Mouse (Mus musculus) stomach, postnatal 0 days (tissue): ENCODE measurements around the gene Usp20. TPM values are rescaled to one million over a fixed set of nuclear protein-coding genes. Genes with fewer than 3 reads are reported as not detected.

Experiments
- ATAC-seq: fragments of 200-750 bp; cut with Nextera tagmentation; 2 replicates; pipeline ENCODE4 v1.8.0; 2017; ENCODE audit not compliant: low FRiP score, low TSS enrichment
- DNase-seq: peaks from one replicate; pipeline ENCODE4 v3.0.0-alpha.2; 2016; ENCODE audit warnings: low spot score
- H3K27ac ChIP-seq: fragments of 300-500 bp; sonication (generic); replicated peaks from 2 replicates; pipeline ENCODE4 v1.5.1; 2014; ENCODE audit warnings: mild to moderate bottlenecking, control low read depth
- H3K27me3 ChIP-seq: fragments of 300-500 bp; sonication (generic); 2 replicates; pipeline ENCODE4 v1.6.1; 2014; ENCODE audit warnings: low read length; ENCODE audit not compliant: control insufficient read depth, insufficient read depth
- H3K36me3 ChIP-seq: fragments of 300-500 bp; sonication (generic); 2 replicates; pipeline ENCODE4 v1.6.1; 2014; ENCODE audit warnings: low read length, mixed read lengths; ENCODE audit not compliant: control insufficient read depth, insufficient read depth
- H3K4me1 ChIP-seq: fragments of 300-500 bp; sonication (generic); replicated peaks from 2 replicates; pipeline ENCODE4 v1.6.1; 2014; ENCODE audit warnings: antibody characterized with exemption; ENCODE audit not compliant: control insufficient read depth, insufficient read depth
- H3K4me2 ChIP-seq: fragments of 300-500 bp; sonication (generic); replicated peaks from 2 replicates; pipeline ENCODE4 v1.6.1; 2014; ENCODE audit warnings: low read depth, mild to moderate bottlenecking, control low read depth, moderate library complexity
- H3K4me3 ChIP-seq: fragments of 300-500 bp; sonication (generic); 2 replicates; pipeline ENCODE4 v1.5.1; 2014; ENCODE audit warnings: low read depth, low read length, control low read depth
- H3K9ac ChIP-seq: fragments of 300-500 bp; sonication (generic); 2 replicates; pipeline ENCODE4 v1.6.1; 2014; ENCODE audit warnings: mild to moderate bottlenecking, low read length, control low read depth, mixed read lengths
- H3K9me3 ChIP-seq: fragments of 300-500 bp; sonication (generic); 2 replicates; pipeline ENCODE4 v1.6.1; 2016; ENCODE audit warnings: low read length; ENCODE audit not compliant: control insufficient read depth
- CTCF ChIP-seq: IDR thresholded peaks from 2 replicates; pipeline ENCODE4 v1.5.1; 2016; ENCODE audit warnings: antibody characterized with exemption, low read depth, mild to moderate bottlenecking, moderate library complexity
- EP300 ChIP-seq: optimal IDR thresholded peaks from 2 replicates; pipeline ENCODE3; 2016; ENCODE audit warnings: antibody characterized with exemption
- WGBS: fragments of 180-500 bp; shearing (Covaris S2); extraction: QIAGEN DNeasy Blood & Tissue Kit; methylation state at CpG from one replicate; pipeline ENCODE4 v1.1.7; 2014; 5-methylcytosine and 5-hydroxymethylcytosine counted together
- polyA plus RNA-seq: library from polyadenylated mRNA; unstranded; fragments of >200 nt; fragmentation: Nextera tagmentation; extraction: Ambion mirVana; gene quantifications from 2 replicates; pipeline ENCODE4 v1.2.1, GENCODE M21; 2015

Gene Usp20
- polyA plus RNA-seq, 1 experiment from 2014 or later = 8.9 TPM

- no peak overlapping the region for H3K9ac ChIP-seq
- 70% methylated on average over 14 of the region's 14 CpGs for WGBS
Measured at GRCm38 (mm10) chr2:31013371-31014120, 31.5 kb downstream of the Usp20 start.

GRCm38 (mm10) chr2:31017625-31018317 lies 35.7 kb downstream of the Usp20 start:
- H3K9ac ChIP-seq = no peak overlapping the region
- TF ChIP-seq CTCF = no peak
- 92% methylated on average over 18 of the region's 18 CpGs for WGBS

More at GRCm38 (mm10) chr2:31013371-31014120, 31.5 kb downstream of the Usp20 start:
- H3K36me3 ChIP-seq = peaks cover 14% of the 10 kb centered on the region
- H3K4me1 ChIP-seq = no peaks in the 10 kb centered on the region
- TF ChIP-seq CTCF (no peak), EP300 (no peak)
- no peak overlapping the region for H3K4me3 ChIP-seq
- H3K9me3 ChIP-seq = no peaks in the 10 kb centered on the region
- DNase-seq (no peak), ATAC-seq (no peak; the same call in 1 of the 2 replicates)
- no peak overlapping the region for H3K27ac ChIP-seq
- no peak overlapping the region for H3K4me2 ChIP-seq
- H3K27me3 ChIP-seq = no peaks in the 10 kb centered on the region

DNA sequence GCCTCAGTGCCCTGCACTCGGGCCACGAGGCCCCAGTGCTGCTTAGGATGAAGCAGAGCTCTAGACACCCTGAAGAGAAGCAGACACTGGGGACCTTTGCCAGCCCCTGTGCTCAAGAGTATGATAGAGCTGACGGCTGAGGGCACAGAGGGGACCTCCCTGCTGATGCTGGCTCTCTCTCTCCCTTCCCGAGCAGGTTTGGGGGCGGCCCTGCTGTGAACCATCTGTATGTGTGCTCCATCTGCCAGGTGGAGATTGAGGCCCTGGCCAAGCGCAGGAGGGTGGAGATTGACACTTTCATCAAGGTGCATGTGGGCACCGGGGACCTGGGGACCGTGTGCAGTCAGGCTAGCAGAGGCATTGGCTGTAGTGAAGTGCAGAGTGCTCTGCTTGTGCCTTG lies 36.4 kb downstream of the Usp20 start:
- Histone ChIP-seq H3K36me3 (peaks cover 14% of the 10 kb centered on the region), H3K4me3 (no peak overlapping the region), H3K4me1 (no peaks in the 10 kb centered on the region), H3K4me2 (no peak overlapping the region), H3K9me3 (no peaks in the 10 kb centered on the region), H3K9ac (no peak overlapping the region), H3K27ac (no peak overlapping the region), H3K27me3 (no peaks in the 10 kb centered on the region)
- ATAC-seq (no peak), DNase-seq (no peak)
- no peak for TF ChIP-seq EP300
- TF ChIP-seq CTCF = no peak
- WGBS = 83% methylated on average over 8 of the region's 8 CpGs

More at GRCm38 (mm10) chr2:31017625-31018317, 35.7 kb downstream of the Usp20 start:
- Histone ChIP-seq H3K27ac (no peak overlapping the region), H3K4me2 (no peak overlapping the region), H3K4me3 (no peak overlapping the region), H3K27me3 (no peaks in the 10 kb centered on the region), H3K4me1 (no peaks in the 10 kb centered on the region), H3K9me3 (no peaks in the 10 kb centered on the region), H3K36me3 (peaks cover 14% of the 10 kb centered on the region)
- ATAC-seq = no peak
- DNase-seq = no peak

DNA sequence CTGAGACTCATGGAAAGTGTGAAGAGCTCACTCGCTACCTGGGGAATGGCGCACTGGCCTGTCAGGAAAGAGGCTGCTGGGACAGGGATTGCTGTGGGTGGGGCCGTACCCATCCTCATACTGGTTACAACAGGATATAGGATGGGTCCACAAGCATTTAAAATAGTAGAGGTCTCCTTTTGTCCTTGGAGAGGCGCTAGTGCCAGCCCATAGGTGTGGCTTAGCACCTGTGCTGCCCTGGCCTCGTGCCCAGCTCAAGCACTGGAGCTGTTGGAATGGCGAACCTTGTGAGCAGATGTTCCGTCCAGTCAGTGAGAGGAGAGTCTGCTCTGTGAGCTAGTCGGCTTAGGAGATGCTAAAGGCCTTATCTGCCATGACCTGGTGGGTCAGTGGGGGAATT lies 36.9 kb downstream of the Usp20 start:
- WGBS = 66% methylated on average over 8 of the region's 8 CpGs
- Histone ChIP-seq H3K9ac (no peak overlapping the region), H3K9me3 (no peaks in the 10 kb centered on the region), H3K27me3 (no peaks in the 10 kb centered on the region), H3K36me3 (peaks cover 14% of the 10 kb centered on the region), H3K27ac (no peak overlapping the region), H3K4me1 (no peaks in the 10 kb centered on the region), H3K4me2 (no peak overlapping the region), H3K4me3 (no peak overlapping the region)
- TF ChIP-seq EP300 = no peak
- TF ChIP-seq CTCF = no peak
- ATAC-seq (no peak), DNase-seq (no peak)

DNA sequence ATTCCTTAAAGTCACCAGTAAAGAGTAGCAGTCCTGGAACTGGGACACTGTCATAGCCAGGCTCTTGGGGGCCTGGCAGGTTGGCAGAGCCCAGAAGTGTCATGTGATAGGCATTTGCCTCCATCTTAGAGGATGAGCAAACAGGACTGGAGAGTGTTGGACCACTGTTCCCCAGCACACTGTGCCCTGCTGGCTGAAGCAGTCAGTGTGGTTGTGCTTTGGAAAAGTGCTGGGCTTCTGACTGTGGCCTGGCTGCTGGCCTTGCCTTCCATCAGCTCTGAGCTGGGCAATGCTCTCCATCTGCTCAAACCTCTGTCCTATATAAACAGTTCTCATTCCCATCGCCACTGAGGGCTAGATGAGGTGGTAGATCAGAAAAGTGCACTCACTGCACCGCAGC lies 38.1 kb downstream of the Usp20 start:
- Histone ChIP-seq H3K9me3 (no peaks in the 10 kb centered on the region), H3K4me2 (no peak overlapping the region), H3K36me3 (peaks cover 14% of the 10 kb centered on the region), H3K9ac (no peak overlapping the region), H3K27me3 (no peaks in the 10 kb centered on the region), H3K27ac (no peak overlapping the region), H3K4me1 (no peaks in the 10 kb centered on the region), H3K4me3 (no peak overlapping the region)
- WGBS = 83% methylated on average over 2 of the region's 2 CpGs
- ATAC-seq = no peak
- TF ChIP-seq EP300 (no peak), CTCF (no peak)
- DNase-seq = no peak

- ATAC-seq (no peak), DNase-seq (no peak)
- no peak overlapping the region for H3K9ac ChIP-seq
- no peak overlapping the region for H3K27ac ChIP-seq
- H3K4me1 ChIP-seq = no peaks in the 10 kb centered on the region
- no peak for TF ChIP-seq CTCF
- TF ChIP-seq EP300 = no peak
- no peaks in the 10 kb centered on the region for H3K9me3 ChIP-seq
- H3K36me3 ChIP-seq = peaks cover 5% of the 10 kb centered on the region; the same call in 1 of the 2 replicates
- H3K27me3 ChIP-seq = no peaks in the 10 kb centered on the region
- H3K4me2 ChIP-seq = no peak overlapping the region
- WGBS = 81% methylated on average over 5 of the region's 5 CpGs
- no peak overlapping the region for H3K4me3 ChIP-seq
Measured at GRCm38 (mm10) chr2:31023940-31024339, 41.9 kb downstream of the Usp20 start.
